Mouse (Mus musculus) testis, adult 2 months (tissue): ENCODE data around the gene Foxk1. TPM values are rescaled to one million over a fixed set of nuclear protein-coding genes. Genes with fewer than 3 reads are reported as not detected.

Experiments used
- H3K27ac ChIP-seq: fragments of 200-500 bp; 2 replicates; pipeline ENCODE4 v1.5.1; 2012; ENCODE audit warnings: low read depth, low read length; ENCODE audit not compliant: control insufficient read depth, insufficient read depth
- H3K27me3 ChIP-seq: fragments of 200-500 bp; 2 replicates; pipeline ENCODE4 v1.6.1; 2012; ENCODE audit warnings: mild to moderate bottlenecking, low read length, moderate library complexity; ENCODE audit not compliant: control insufficient read depth, insufficient read depth
- H3K36me3 ChIP-seq: fragments of 200-500 bp; 2 replicates; pipeline ENCODE4 v1.6.1; 2012; ENCODE audit warnings: mild to moderate bottlenecking, low read length; ENCODE audit not compliant: control insufficient read depth, insufficient read depth
- H3K4me1 ChIP-seq: fragments of 200-500 bp; 2 replicates; pipeline ENCODE4 v1.6.1; 2012; ENCODE audit warnings: low read length; ENCODE audit not compliant: control insufficient read depth, insufficient read depth
- H3K4me3 ChIP-seq: fragments of 200-500 bp; 2 replicates; pipeline ENCODE4 v1.5.1; 2012; ENCODE audit warnings: low read depth, mild to moderate bottlenecking, low read length, moderate library complexity, mixed read lengths; ENCODE audit not compliant: control insufficient read depth
- CTCF ChIP-seq: fragments of 200-500 bp; IDR thresholded peaks from 2 replicates; pipeline ENCODE4 v1.5.1; 2012; ENCODE audit warnings: low read depth, mild to moderate bottlenecking, inconsistent platforms, low read length, moderate library complexity; ENCODE audit not compliant: control insufficient read depth, insufficient read depth, insufficient replicate concordance
- POLR2A ChIP-seq: fragments of 200-500 bp; IDR thresholded peaks from 2 replicates; pipeline ENCODE4 v1.6.1; 2012; ENCODE audit warnings: low read depth, mild to moderate bottlenecking, inconsistent platforms, low read length, moderate library complexity; ENCODE audit not compliant: control insufficient read depth
- polyA plus RNA-seq: library from polyadenylated mRNA; depleted of rRNA; stranded (reverse); fragments of >200 nt; gene quantifications from 2 replicates; pipeline ENCODE4 v1.2.3, GENCODE M21; 2012

The Foxk1 gene
- polyA plus RNA-seq, 1 experiment = 16.8 TPM

DNA sequence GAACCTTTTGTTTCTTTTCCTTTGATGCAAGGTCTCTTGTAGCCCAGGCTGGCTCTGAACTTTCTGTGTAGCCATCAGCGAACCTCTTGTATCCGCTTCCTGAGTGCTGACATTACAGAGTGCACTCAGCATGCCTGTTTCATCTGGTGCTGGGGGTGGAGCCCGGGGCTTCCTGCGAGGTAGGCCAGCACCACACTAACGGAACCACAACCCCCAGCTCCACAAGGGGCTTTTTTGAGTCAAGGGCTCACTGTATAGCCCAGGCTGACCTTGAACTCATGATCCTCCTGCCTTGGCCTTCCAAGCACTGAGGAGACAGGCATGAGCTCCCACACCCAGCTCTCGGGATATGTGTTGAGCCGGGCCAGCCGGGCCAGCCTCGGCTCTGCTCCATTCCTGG, 49.5 kb downstream of the Foxk1 start:
- H3K27me3 ChIP-seq = no peaks in the 10 kb centered on the region
- H3K27ac ChIP-seq = no peak overlapping the region
- H3K4me3 ChIP-seq = no peak overlapping the region
- H3K4me1 ChIP-seq = no peaks in the 10 kb centered on the region
- TF ChIP-seq POLR2A (no peak), CTCF (no peak)
- H3K36me3 ChIP-seq = no peaks in the 10 kb centered on the region; the same call in 1 of the 2 replicates

DNA sequence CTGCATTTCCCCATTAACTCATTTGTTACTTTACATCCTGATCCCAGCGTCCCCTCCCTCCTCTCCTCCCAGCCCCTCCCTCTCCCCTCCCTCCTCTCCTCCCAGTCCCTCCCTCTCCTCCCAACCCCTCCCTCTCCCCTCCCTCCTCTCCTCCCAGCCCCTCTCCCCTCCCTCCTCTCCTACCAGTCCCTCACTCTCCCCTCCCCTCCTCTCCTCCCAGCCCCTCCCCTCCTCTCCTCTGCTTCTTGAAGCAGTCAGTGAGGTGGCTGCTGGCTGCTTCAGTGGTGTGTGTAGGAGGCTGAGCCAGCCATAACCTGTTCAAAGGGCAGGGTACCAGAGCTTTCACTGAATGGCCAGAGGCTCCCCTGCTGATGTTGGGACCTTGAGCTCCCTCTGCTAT, 50.5 kb downstream of the Foxk1 start:
- Histone ChIP-seq H3K27me3 (no peaks in the 10 kb centered on the region), H3K4me1 (no peaks in the 10 kb centered on the region), H3K27ac (no peak overlapping the region), H3K4me3 (no peak overlapping the region), H3K36me3 (no peaks in the 10 kb centered on the region; the same call in 1 of the 2 replicates)
- TF ChIP-seq POLR2A (no peak), CTCF (no peak)

DNA sequence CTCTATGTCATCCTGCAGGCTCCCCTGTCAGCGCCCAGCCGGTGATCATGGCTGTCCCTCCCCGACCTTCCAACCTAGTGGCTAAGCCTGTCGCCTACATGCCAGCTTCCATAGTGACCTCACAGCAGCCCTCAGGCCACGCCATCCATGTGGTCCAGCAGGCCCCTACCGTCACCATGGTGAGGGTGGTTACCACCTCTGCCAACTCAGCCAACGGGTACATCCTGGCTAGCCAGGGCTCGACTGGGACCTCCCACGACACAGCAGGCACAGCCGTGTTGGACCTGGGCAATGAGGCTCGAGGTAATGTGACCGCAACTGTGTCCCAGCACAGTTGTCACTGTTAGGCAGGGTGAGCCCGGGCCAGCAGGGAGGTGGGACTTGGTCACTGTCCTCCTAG, 52.4 kb downstream of the Foxk1 start:
- no peak for TF ChIP-seq POLR2A
- no peak for TF ChIP-seq CTCF
- Histone ChIP-seq H3K27me3 (no peaks in the 10 kb centered on the region), H3K36me3 (no peaks in the 10 kb centered on the region; the same call in 1 of the 2 replicates), H3K27ac (no peak overlapping the region), H3K4me3 (no peak overlapping the region), H3K4me1 (no peaks in the 10 kb centered on the region)

DNA sequence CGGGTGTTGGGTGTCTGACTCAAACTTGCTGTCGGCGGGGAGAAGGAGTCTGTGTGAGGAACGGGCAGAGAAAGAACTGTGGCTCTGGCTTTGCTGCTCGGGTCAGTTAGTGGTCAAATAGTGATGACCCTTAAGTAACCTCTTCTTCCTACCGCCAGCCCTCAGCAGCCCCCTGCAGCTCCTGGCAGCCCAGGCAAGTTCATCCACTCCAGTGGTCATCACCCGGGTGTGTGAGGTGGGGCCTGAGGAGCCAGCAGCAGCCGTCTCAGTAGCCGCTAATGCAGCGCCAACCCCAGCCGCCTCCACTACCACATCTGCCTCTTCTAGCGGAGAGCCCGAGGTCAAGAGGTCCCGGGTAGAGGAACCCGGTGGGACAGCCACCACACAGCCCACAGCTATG, 55.0 kb downstream of the Foxk1 start:
- Histone ChIP-seq H3K4me3 (no peak overlapping the region), H3K27ac (no peak overlapping the region), H3K36me3 (no peaks in the 10 kb centered on the region; the same call in 1 of the 2 replicates), H3K27me3 (no peaks in the 10 kb centered on the region), H3K4me1 (peaks cover 4% of the 10 kb centered on the region)
- TF ChIP-seq POLR2A = no peak
- TF ChIP-seq CTCF = no peak

- TF ChIP-seq POLR2A (no peak), CTCF (no peak)
- H3K4me3 ChIP-seq = no peak overlapping the region
- H3K36me3 ChIP-seq = no peaks in the 10 kb centered on the region; the same call in 1 of the 2 replicates
- H3K4me1 ChIP-seq = peaks cover 4% of the 10 kb centered on the region
- H3K27ac ChIP-seq = no peak overlapping the region
- H3K27me3 ChIP-seq = no peaks in the 10 kb centered on the region
These were observed 56.0 kb downstream of the Foxk1 start for GRCm38 (mm10) chr5:142457345-142457744.

DNA sequence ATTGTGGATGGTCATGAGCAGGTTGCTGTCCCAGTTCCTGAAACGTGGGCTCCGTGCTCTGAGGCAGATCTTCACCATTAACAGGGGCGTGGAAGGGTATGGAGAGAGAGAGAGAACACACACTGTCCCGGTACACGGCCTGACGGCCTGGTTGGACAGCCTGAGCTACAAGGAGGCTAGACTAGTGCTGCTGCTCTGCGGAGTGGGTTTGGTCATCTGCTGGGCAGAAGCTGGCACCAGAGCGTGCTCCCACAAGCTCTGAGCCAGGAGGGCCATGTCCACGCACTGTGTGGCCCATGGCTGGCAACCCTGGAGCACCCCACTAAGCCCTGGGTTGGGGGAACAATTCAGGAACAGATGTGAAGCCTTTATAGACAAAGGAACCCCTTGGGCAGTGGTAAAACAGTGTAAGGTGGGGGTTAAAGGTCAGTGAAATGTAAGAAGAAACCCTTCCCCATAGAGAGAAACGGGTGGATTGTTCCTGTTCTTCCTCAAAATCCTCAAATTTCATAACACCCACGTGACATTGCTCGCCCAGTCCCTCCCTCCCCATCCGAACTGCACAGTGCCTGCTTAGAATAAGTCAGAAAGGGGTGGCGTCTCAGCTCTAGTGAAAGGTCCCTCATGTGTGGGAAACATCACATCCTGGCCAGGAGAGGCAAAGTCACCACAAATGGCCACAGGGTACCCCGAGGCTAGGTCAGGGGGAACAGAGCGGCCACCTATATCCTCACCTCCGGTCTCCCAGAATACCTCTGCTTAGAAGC, 57.7 kb downstream of the Foxk1 start:
- Histone ChIP-seq H3K4me3 (no peak overlapping the region), H3K36me3 (no peaks in the 10 kb centered on the region; the same call in 1 of the 2 replicates), H3K4me1 (peaks cover 8% of the 10 kb centered on the region), H3K27ac (no peak overlapping the region), H3K27me3 (no peaks in the 10 kb centered on the region)
- TF ChIP-seq POLR2A = no peak
- no peak for TF ChIP-seq CTCF

DNA sequence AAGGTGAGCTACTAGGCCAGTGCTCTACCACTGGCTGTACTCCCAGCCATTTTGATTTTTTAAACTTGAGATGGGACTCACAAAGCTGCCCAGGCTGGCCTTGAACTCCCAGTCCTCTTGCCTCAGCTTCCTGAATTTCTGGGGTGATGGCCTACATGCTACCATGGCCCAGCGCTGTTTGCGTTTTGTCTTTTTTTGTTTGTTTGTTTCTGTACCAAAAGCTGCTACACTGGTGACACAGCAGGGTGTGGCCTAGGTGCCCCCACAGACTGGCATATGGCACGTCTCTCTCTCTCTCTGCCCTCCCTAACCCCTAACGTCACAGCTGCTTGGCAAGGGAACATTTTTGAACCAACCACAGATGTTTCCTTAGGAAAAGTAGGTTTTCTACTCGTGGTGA, 58.5 kb downstream of the Foxk1 start:
- no peak overlapping the region for H3K27ac ChIP-seq
- peaks cover 13% of the 10 kb centered on the region for H3K4me1 ChIP-seq
- no peaks in the 10 kb centered on the region for H3K27me3 ChIP-seq
- TF ChIP-seq POLR2A (no peak), CTCF (no peak)
- H3K36me3 ChIP-seq = no peaks in the 10 kb centered on the region; the same call in 1 of the 2 replicates
- H3K4me3 ChIP-seq = no peak overlapping the region
